Mouse (Mus musculus) CD4-positive naive resting alpha-beta T cell, adult 76 days (primary cell): ENCODE data around the gene Garem2. TPM values are rescaled to one million over a fixed set of nuclear protein-coding genes. Genes with fewer than 3 reads are reported as not detected.

Source experiments
- total RNA-seq: library from RNA; stranded (reverse); gene quantifications from one replicate; pipeline ENCODE4 v1.2.4, GENCODE M21; 2023

Garem2 gene
- total RNA-seq, result not detected

GRCm38 (mm10) chr5:30104841-30105667, at the start of gene Garem2:
Gene Garem2, plus strand, starts transcription at chr5:30105161.

GRCm38 (mm10) chr5:30072825-30073821, 31.8 kb upstream of the Garem2 start, which contains the start of gene Tyms:
Gene Tyms, minus strand, starts transcription at chr5:30073617.

GRCm38 (mm10) chr5:30105668-30106300, 823 bp downstream of the Garem2 start, which contains the start of gene 3110082J24Rik:
Gene 3110082J24Rik, minus strand, starts transcription at chr5:30106086.

GRCm38 (mm10) chr5:30154474-30155394, 49.8 kb downstream of the Garem2 start, which contains the start of the genes Hadha and Hadhb:
Gene Hadha, minus strand, starts transcription at chr5:30155162.
Gene Hadhb, plus strand, starts transcription at chr5:30155248.

Other genes starting within 250 kb of the Garem2 start
- 0.38 TPM for gene Il6, start 92.0 kb upstream of the Garem2 start, total RNA-seq
- 6.9 TPM for gene Tyms, start 31.5 kb upstream of the Garem2 start, total RNA-seq
- gene 3110082J24Rik, start 925 bp downstream of the Garem2 start, total RNA-seq, result not detected
- gene Hadha, start 50.0 kb downstream of the Garem2 start, total RNA-seq, result 94.6 TPM
- 133 TPM for gene Hadhb, start 50.1 kb downstream of the Garem2 start, total RNA-seq
- not detected for gene Adgrf3, start 100.6 kb downstream of the Garem2 start, total RNA-seq
- 19.1 TPM for gene Selenoi, start 127.4 kb downstream of the Garem2 start, total RNA-seq
- 10.7 TPM for gene Drc1, start 176.2 kb downstream of the Garem2 start, total RNA-seq